Mouse (Mus musculus) stomach, postnatal 0 days (tissue): ENCODE measurements around the gene Slf2.

Experiments used
- CTCF ChIP-seq: IDR thresholded peaks from 2 replicates; pipeline ENCODE4 v1.5.1; 2016; ENCODE audit warnings: antibody characterized with exemption, low read depth, mild to moderate bottlenecking, moderate library complexity
- EP300 ChIP-seq: optimal IDR thresholded peaks from 2 replicates; pipeline ENCODE3; 2016; ENCODE audit warnings: antibody characterized with exemption

DNA sequence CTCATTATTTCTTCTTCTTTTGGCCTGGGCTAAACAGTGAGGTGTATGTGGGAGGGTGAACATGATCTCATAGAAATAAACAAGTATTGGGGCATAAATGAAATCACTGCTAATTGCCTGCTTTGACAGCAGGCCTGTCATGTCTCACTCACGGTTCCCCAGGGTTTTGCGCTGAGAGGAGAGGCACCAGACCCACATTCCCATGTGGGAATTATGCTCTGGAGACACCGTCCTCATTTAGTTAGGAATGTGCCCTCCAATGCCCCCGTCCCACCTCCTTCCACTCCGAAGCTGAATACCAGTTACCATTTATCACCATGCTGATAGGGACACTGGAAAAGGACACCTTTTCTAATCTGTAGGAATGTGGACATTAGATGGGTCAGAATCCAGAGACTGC is 6.3 kb upstream of the Slf2 start:
- TF ChIP-seq CTCF, result no peak
- TF ChIP-seq EP300, result no peak
